Mouse (Mus musculus): ENCODE data around the gene Cenpb. TPM values are rescaled to one million over a fixed set of nuclear protein-coding genes. Genes with fewer than 3 reads are reported as not detected.
"Not testable (repeated sequence)": the region's sequence is repeated elsewhere in the genome, so short reads cannot be mapped to it uniquely, and the experiment has no call there.

The Cenpb gene
- 18.8 and 19.7 TPM in 2 replicates for polyA plus RNA-seq (2015; fragmentation: Nextera tagmentation; extraction: Ambion mirVana)

- Histone ChIP-seq H3K9ac (replicated peaks) (peak within 1 kb of the TSS; percentile 90), H3K4me2 (replicated peaks) (peak within 1 kb of the TSS; percentile 97), H3K27ac (replicated peaks) (peak within 1 kb of the TSS; percentile 95), H3K4me3 (peak within 1 kb of the TSS; percentile 89), H3K27me3 (no peaks in the 10 kb centered on the region), H3K36me3 (no peaks in the 10 kb centered on the region), H3K9me3 (no peaks in the 10 kb centered on the region), H3K4me1 (peaks cover 37% of the 10 kb centered on the region)
- ATAC-seq (replicated peaks) = peak; percentile 82
- WGBS = 2% methylated on average over 57 of the region's 57 CpGs
Observed at GRCm38 (mm10) chr2:131179990-131180587, at the start of gene Cenpb. Cenpb (minus strand) TSS chr2:131180067.

- Histone ChIP-seq H3K4me1 (no peaks in the 10 kb centered on the region), H3K27me3 (no peaks in the 10 kb centered on the region), H3K4me2 (replicated peaks) (no peak overlapping the region), H3K4me3 (no peak overlapping the region), H3K27ac (replicated peaks) (no peak overlapping the region), H3K36me3 (no peaks in the 10 kb centered on the region), H3K9me3 (no peaks in the 10 kb centered on the region), H3K9ac (replicated peaks) (no peak overlapping the region)
- ATAC-seq (replicated peaks) = no peak
- 83% methylated on average over 3 of the region's 3 CpGs for WGBS
Observed at GRCm38 (mm10) chr2:131227243-131227642, 47.4 kb upstream of the Cenpb start.

GRCm38 (mm10) chr2:131226669-131227068, 46.8 kb upstream of the Cenpb start:
- WGBS = 73% methylated on average over 2 of the region's 2 CpGs
- not testable (repeated sequence) for H3K27me3 ChIP-seq; H3K4me3 ChIP-seq; H3K36me3 ChIP-seq; H3K9me3 ChIP-seq; H3K9ac ChIP-seq (replicated peaks); H3K4me2 ChIP-seq (replicated peaks); ATAC-seq (replicated peaks); H3K27ac ChIP-seq (replicated peaks); H3K4me1 ChIP-seq

- Histone ChIP-seq H3K4me2 (replicated peaks) (no peak overlapping the region), H3K4me3 (no peak overlapping the region), H3K9ac (replicated peaks) (no peak overlapping the region), H3K9me3 (no peaks in the 10 kb centered on the region), H3K4me1 (no peaks in the 10 kb centered on the region), H3K36me3 (no peaks in the 10 kb centered on the region), H3K27me3 (no peaks in the 10 kb centered on the region), H3K27ac (replicated peaks) (no peak overlapping the region)
- ATAC-seq (replicated peaks) = no peak
- 76% methylated on average over 6 of the region's 6 CpGs for WGBS
Observed at GRCm38 (mm10) chr2:131225178-131225577, 45.3 kb upstream of the Cenpb start.

- Histone ChIP-seq H3K4me3 (no peak overlapping the region), H3K4me2 (replicated peaks) (no peak overlapping the region), H3K27ac (replicated peaks) (no peak overlapping the region), H3K27me3 (no peaks in the 10 kb centered on the region), H3K9me3 (no peaks in the 10 kb centered on the region), H3K36me3 (no peaks in the 10 kb centered on the region), H3K9ac (replicated peaks) (no peak overlapping the region), H3K4me1 (no peaks in the 10 kb centered on the region)
- 71% methylated on average over 1 of the region's 1 CpGs for WGBS
- ATAC-seq (replicated peaks) = no peak
Observed at GRCm38 (mm10) chr2:131223569-131223968, 43.7 kb upstream of the Cenpb start.

GRCm38 (mm10) chr2:131222562-131222961, 42.7 kb upstream of the Cenpb start:
- no peak for ATAC-seq (replicated peaks)
- Histone ChIP-seq H3K4me3 (no peak overlapping the region), H3K27ac (replicated peaks) (no peak overlapping the region), H3K4me2 (replicated peaks) (no peak overlapping the region), H3K9ac (replicated peaks) (no peak overlapping the region), H3K36me3 (no peaks in the 10 kb centered on the region), H3K9me3 (no peaks in the 10 kb centered on the region), H3K4me1 (no peaks in the 10 kb centered on the region), H3K27me3 (no peaks in the 10 kb centered on the region)
- 62% methylated on average over 5 of the region's 5 CpGs for WGBS

- no peak overlapping the region for H3K9ac ChIP-seq (replicated peaks)
- no peak for ATAC-seq (replicated peaks)
- 84% methylated on average over 3 of the region's 3 CpGs for WGBS
- no peaks in the 10 kb centered on the region for H3K9me3 ChIP-seq
- no peak overlapping the region for H3K4me2 ChIP-seq (replicated peaks)
- no peaks in the 10 kb centered on the region for H3K36me3 ChIP-seq
- H3K4me3 ChIP-seq = no peak overlapping the region
- H3K4me1 ChIP-seq = no peaks in the 10 kb centered on the region
- no peaks in the 10 kb centered on the region for H3K27me3 ChIP-seq
- H3K27ac ChIP-seq (replicated peaks) = no peak overlapping the region
Observed at GRCm38 (mm10) chr2:131221853-131222515, 42.1 kb upstream of the Cenpb start.

- Histone ChIP-seq H3K27ac (replicated peaks) (no peak overlapping the region), H3K9ac (replicated peaks) (no peak overlapping the region), H3K4me2 (replicated peaks) (no peak overlapping the region), H3K36me3 (no peaks in the 10 kb centered on the region), H3K4me1 (no peaks in the 10 kb centered on the region), H3K27me3 (no peaks in the 10 kb centered on the region), H3K4me3 (no peak overlapping the region), H3K9me3 (no peaks in the 10 kb centered on the region)
- WGBS = 87% methylated on average over 4 of the region's 4 CpGs
- no peak for ATAC-seq (replicated peaks)
Observed at GRCm38 (mm10) chr2:131220030-131220429, 40.2 kb upstream of the Cenpb start.

GRCm38 (mm10) chr2:131215941-131216858, 36.3 kb upstream of the Cenpb start:
- H3K4me2 ChIP-seq (replicated peaks) = no peak overlapping the region
- H3K27me3 ChIP-seq = no peaks in the 10 kb centered on the region
- ATAC-seq (replicated peaks) = no peak
- WGBS = 87% methylated on average over 7 of the region's 7 CpGs
- peaks cover 3% of the 10 kb centered on the region for H3K36me3 ChIP-seq
- H3K9me3 ChIP-seq = no peaks in the 10 kb centered on the region
- H3K4me1 ChIP-seq = peaks cover 2% of the 10 kb centered on the region
- H3K27ac ChIP-seq (replicated peaks) = no peak overlapping the region
- H3K9ac ChIP-seq (replicated peaks) = no peak overlapping the region
- H3K4me3 ChIP-seq = no peak overlapping the region

GRCm38 (mm10) chr2:131213773-131214172, 33.9 kb upstream of the Cenpb start:
- Histone ChIP-seq H3K9me3 (no peaks in the 10 kb centered on the region), H3K27ac (replicated peaks) (no peak overlapping the region), H3K27me3 (no peaks in the 10 kb centered on the region), H3K9ac (replicated peaks) (no peak overlapping the region), H3K36me3 (peaks cover 3% of the 10 kb centered on the region), H3K4me2 (replicated peaks) (no peak overlapping the region), H3K4me3 (no peak overlapping the region), H3K4me1 (peaks cover 15% of the 10 kb centered on the region)
- no peak for ATAC-seq (replicated peaks)
- WGBS = 86% methylated on average over 7 of the region's 7 CpGs

- H3K4me3 ChIP-seq = peak overlapping the region; percentile 67
- WGBS = 69% methylated on average over 9 of the region's 9 CpGs
- H3K4me2 ChIP-seq (replicated peaks) = peak overlapping the region; percentile 62
- H3K9ac ChIP-seq (replicated peaks) = peak overlapping the region; percentile 73
- no peak for ATAC-seq (replicated peaks)
- no peaks in the 10 kb centered on the region for H3K27me3 ChIP-seq
- H3K36me3 ChIP-seq = peaks cover 3% of the 10 kb centered on the region
- H3K27ac ChIP-seq (replicated peaks) = peak overlapping the region; percentile 91
- H3K9me3 ChIP-seq = no peaks in the 10 kb centered on the region
- H3K4me1 ChIP-seq = peaks cover 15% of the 10 kb centered on the region
Observed at GRCm38 (mm10) chr2:131211026-131211615, 31.3 kb upstream of the Cenpb start.

Data from forebrain, embryonic 15.5 days (tissue).